Mouse (Mus musculus) brain, embryonic 14.5 days (tissue): ENCODE measurements around the gene Ctcf.

Experiments
- CTCF ChIP-seq: fragments of 200-500 bp; IDR thresholded peaks from 2 replicates; pipeline ENCODE4 v1.5.1; 2012; ENCODE audit warnings: inconsistent platforms, mild to moderate bottlenecking, moderate library complexity, borderline replicate concordance; ENCODE audit not compliant: insufficient read depth, insufficient read length; ENCODE audit errors: extremely low read depth
- POLR2A ChIP-seq: fragments of 200-500 bp; IDR thresholded peaks from 2 replicates; pipeline ENCODE4 v1.6.1; 2012; ENCODE audit warnings: mild to moderate bottlenecking, inconsistent platforms, borderline replicate concordance; ENCODE audit not compliant: poor library complexity, insufficient read depth, insufficient read length, severe bottlenecking; ENCODE audit errors: extremely low read depth

GRCm38 (mm10) chr8:105626086-105626485, 10.3 kb upstream of the Ctcf start:
- TF ChIP-seq CTCF (no peak), POLR2A (no peak)
